Mouse (Mus musculus): ENCODE data around the gene Scn8a. TPM values are rescaled to one million over a fixed set of nuclear protein-coding genes. Genes with fewer than 3 reads are reported as not detected.

The Scn8a gene
- polyA plus RNA-seq, 1 experiment from 2014 or later = 4.9 TPM

DNA sequence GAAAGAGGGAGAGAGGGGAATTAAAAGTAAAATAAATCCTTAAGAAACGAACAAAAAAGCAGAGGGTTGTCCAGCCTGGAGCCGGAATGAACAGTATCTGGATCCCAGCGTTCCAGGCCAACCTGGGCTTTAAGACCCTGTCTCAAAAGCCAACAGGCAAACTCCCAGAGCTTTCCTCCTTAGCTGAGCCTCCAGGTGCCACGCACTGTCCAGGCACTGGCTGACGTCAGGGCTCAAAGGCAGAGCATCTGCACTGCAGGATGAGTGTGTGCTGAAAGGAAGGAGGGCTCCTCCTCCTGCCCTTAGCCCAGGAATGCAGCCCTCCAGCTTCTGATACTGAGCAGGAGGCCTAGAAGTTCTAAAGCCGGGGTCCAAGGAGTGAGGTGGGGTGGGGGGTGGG, 224.3 kb downstream of the Scn8a start:
- whole genome bisulfite sequencing = 32% methylated on average over 6 of the region's 6 CpGs
- DNase-seq (ENCODE audit: low spot score) (no peak), ATAC-seq (ENCODE audit: low read depth) (no peak)
- Histone ChIP-seq H3K9ac (ENCODE audit: low read depth, low read length) (no peak overlapping the region), H3K4me3 (ENCODE audit: low read depth, low read length) (no peak overlapping the region), H3K27me3 (replicated peaks; ENCODE audit: control insufficient read depth, insufficient read depth, low read length) (no peaks in the 10 kb centered on the region), H3K36me3 (ENCODE audit: control insufficient read depth, insufficient read depth, low read length) (no peaks in the 10 kb centered on the region), H3K4me2 (ENCODE audit: low read depth, low read length) (no peak overlapping the region), H3K27ac (replicated peaks; ENCODE audit: low read depth, low read length) (0 out of 2 replicates have a peak overlapping the region, but pooled peaks have one; percentile 15), H3K4me1 (ENCODE audit: control insufficient read depth, insufficient read depth, low read length) (peaks cover 22% of the 10 kb centered on the region), H3K9me3 (ENCODE audit: control insufficient read depth, low read length) (no peaks in the 10 kb centered on the region)

DNA sequence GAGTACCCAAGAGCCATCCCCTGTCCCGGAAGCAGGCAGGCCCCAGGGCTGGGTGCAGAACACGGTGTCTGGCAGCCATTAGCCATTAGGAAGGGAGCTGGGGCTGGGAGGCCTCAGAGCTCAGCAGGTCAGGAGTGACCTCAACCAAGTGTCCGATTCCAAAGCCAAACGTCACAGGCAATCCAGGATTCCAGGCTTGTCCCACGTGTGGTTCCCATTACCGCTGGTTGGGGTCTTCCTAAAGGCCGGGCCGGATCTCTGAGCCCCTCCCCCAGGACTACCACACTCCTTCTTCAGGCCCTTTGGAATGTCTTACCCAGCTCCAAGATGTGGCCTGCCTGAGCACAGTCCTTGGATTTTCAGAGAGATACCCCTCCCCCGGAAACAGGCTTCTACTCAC, 225.3 kb downstream of the Scn8a start:
- no peak overlapping the region for H3K4me3 ChIP-seq (ENCODE audit: low read depth, low read length)
- no peak overlapping the region for H3K27ac ChIP-seq (replicated peaks; ENCODE audit: low read depth, low read length)
- 13% methylated on average over 9 of the region's 9 CpGs for WGBS
- H3K9ac ChIP-seq (ENCODE audit: low read depth, low read length) = no peak overlapping the region
- no peak for ATAC-seq (ENCODE audit: low read depth)
- H3K36me3 ChIP-seq (ENCODE audit: control insufficient read depth, insufficient read depth, low read length) = no peaks in the 10 kb centered on the region
- peaks cover 22% of the 10 kb centered on the region for H3K4me1 ChIP-seq (ENCODE audit: control insufficient read depth, insufficient read depth, low read length)
- H3K4me2 ChIP-seq (ENCODE audit: low read depth, low read length) = no peak overlapping the region
- H3K9me3 ChIP-seq (ENCODE audit: control insufficient read depth, low read length) = no peaks in the 10 kb centered on the region
- no peak for DNase-seq (ENCODE audit: low spot score)
- no peaks in the 10 kb centered on the region for H3K27me3 ChIP-seq (replicated peaks; ENCODE audit: control insufficient read depth, insufficient read depth, low read length)

- Histone ChIP-seq H3K4me1 (ENCODE audit: control insufficient read depth, insufficient read depth, low read length) (peaks cover 22% of the 10 kb centered on the region), H3K27ac (replicated peaks; ENCODE audit: low read depth, low read length) (no peak overlapping the region)
Observed at GRCm38 (mm10) chr15:101095392-101095791, 225.7 kb downstream of the Scn8a start.

More at GRCm38 (mm10) chr15:101095392-101095791, 225.7 kb downstream of the Scn8a start:
- H3K4me2 ChIP-seq (ENCODE audit: low read depth, low read length) = no peak overlapping the region
- WGBS = 29% methylated on average over 3 of the region's 3 CpGs
- no peak for ATAC-seq (ENCODE audit: low read depth)
- no peaks in the 10 kb centered on the region for H3K36me3 ChIP-seq (ENCODE audit: control insufficient read depth, insufficient read depth, low read length)
- no peak overlapping the region for H3K9ac ChIP-seq (ENCODE audit: low read depth, low read length)
- no peaks in the 10 kb centered on the region for H3K9me3 ChIP-seq (ENCODE audit: control insufficient read depth, low read length)
- H3K27me3 ChIP-seq (replicated peaks; ENCODE audit: control insufficient read depth, insufficient read depth, low read length) = no peaks in the 10 kb centered on the region
- no peak overlapping the region for H3K4me3 ChIP-seq (ENCODE audit: low read depth, low read length)
- DNase-seq (ENCODE audit: low spot score) = no peak

Other genes with a start within 250 kb of the Scn8a start
- gene Smagp, start 232.9 kb upstream of the Scn8a start, polyA plus RNA-seq (2014; fragmentation: Nextera tagmentation; extraction: Ambion mirVana) = 15.8 and 17.2 TPM in 2 replicates
- 2.3 and 2.4 TPM in 2 replicates for gene Bin2, start 200.3 kb upstream of the Scn8a start, polyA plus RNA-seq (2014; fragmentation: Nextera tagmentation; extraction: Ambion mirVana)
- 2.4 and 3.8 TPM in 2 replicates for gene Cela1, start 181.9 kb upstream of the Scn8a start, polyA plus RNA-seq (2014; fragmentation: Nextera tagmentation; extraction: Ambion mirVana)
- gene Galnt6, start 140.5 kb upstream of the Scn8a start, polyA plus RNA-seq (2014; fragmentation: Nextera tagmentation; extraction: Ambion mirVana) = 1.5 and 2.1 TPM in 2 replicates
- 3.1 and 4.3 TPM in 2 replicates for gene Slc4a8, start 108.1 kb upstream of the Scn8a start, polyA plus RNA-seq (2014; fragmentation: Nextera tagmentation; extraction: Ambion mirVana)
- not detected in 2 replicates for gene Gm47841, start 177.5 kb downstream of the Scn8a start, polyA plus RNA-seq (2014; fragmentation: Nextera tagmentation; extraction: Ambion mirVana)
- gene Fignl2, start 208.7 kb downstream of the Scn8a start, polyA plus RNA-seq (2014; fragmentation: Nextera tagmentation; extraction: Ambion mirVana) = 0.26 and 0.30 TPM in 2 replicates
- not detected in 2 replicates for gene Ankrd33, start 245.9 kb downstream of the Scn8a start, polyA plus RNA-seq (2014; fragmentation: Nextera tagmentation; extraction: Ambion mirVana)